14 mouse cellular contexts compared by ENCODE assay signal in the genomic region with DNA sequence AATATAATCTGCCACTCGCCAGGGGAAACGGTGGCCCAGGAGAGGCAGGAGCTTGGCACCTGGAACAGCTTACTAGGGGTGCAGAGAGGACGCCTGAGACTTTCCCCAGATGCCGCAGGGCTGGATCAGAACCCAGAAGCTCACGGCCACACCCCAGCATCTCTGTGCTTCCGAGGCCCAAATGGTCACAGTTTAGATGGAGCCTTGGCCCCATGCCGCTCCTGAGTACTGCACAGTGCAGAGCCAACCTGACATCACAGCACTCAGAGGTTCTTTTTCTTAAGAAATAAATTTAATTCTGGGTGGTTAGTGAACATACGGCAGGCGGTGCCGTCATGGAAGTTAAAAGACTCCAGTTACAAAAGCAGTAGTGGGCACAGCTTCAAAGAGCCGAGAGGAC.
DNase-seq lines count a peak whose midpoint lies in the region.
"Had no signal": no experiment of that assay in that cellular context is flagged by ENCODE, and none has a peak within 500 bp of the region (broad histone marks: within the 10 kb centered on the region; RNA-seq: fewer than 3 reads in every experiment).

No protein-coding gene starts in this region.

- intact Hi-C loops in gastrocnemius, postnatal 14 days (cut with DNase I; ENCODE audit: low total_unique reads): no loop called here

- peak; percentile 63 for DNase-seq in gastrocnemius, adult 18-20 months (ENCODE audit: low spot score)
- DNase-seq in gastrocnemius, postnatal 14 days: no peak
- DNase-seq in gastrocnemius, postnatal 25 days: peak; percentile 52
- DNase-seq in gastrocnemius, postnatal 4 days (ENCODE audit: low spot score in 2 of 2): no peak
- peak; percentile 27 for DNase-seq in skeletal muscle tissue, adult 2 months (ENCODE audit: low read depth, low spot score)
- DNase-seq: adrenal gland, adult 8-10 months; adrenal gland, postnatal 14 days; adrenal gland, postnatal 36 days; B cell, adult 2 months; cerebellum, adult 11-12 months; cerebellum, adult 2 months; cerebellum, adult 9-10 months; cerebellum, postnatal 10 days; cerebellum, postnatal 25 days had no signal

Comparison
In these comparisons a context has a peak if more than half of its experiments do, and no peak if none do; other contexts are left out.
1. DNase-seq: peak in gastrocnemius, adult 18-20 months (single experiment), gastrocnemius, postnatal 25 days (single experiment) and skeletal muscle tissue, adult 2 months (single experiment); none in gastrocnemius, postnatal 14 days (single experiment) and gastrocnemius, postnatal 4 days (0 of 2).